Mouse (Mus musculus): ENCODE results near the gene Ptpre. TPM values are rescaled to one million over a fixed set of nuclear protein-coding genes. Genes with fewer than 3 reads are reported as not detected.

Ptpre gene
- polyA plus RNA-seq, 1 experiment = 19.7 TPM

GRCm38 (mm10) chr7:135553550-135553949 lies 16.3 kb downstream of the Ptpre start:
- H3K27me3 ChIP-seq (ENCODE audit: control insufficient read depth, insufficient read depth, low read length) = no peaks in the 10 kb centered on the region; the same call in 1 of the 2 replicates
- TF ChIP-seq POLR2A (IDR thresholded peaks at IDR 0.05; ENCODE audit: control insufficient read depth, extremely low read depth, insufficient read depth, low read length, poor library complexity) (no peak), CTCF (IDR thresholded peaks at IDR 0.05; ENCODE audit: borderline replicate concordance, control insufficient read depth, extremely low read depth, insufficient read depth, low read length, poor library complexity) (no peak)
- DNase-seq = no peak
- WGBS = 49% methylated on average over 3 of the region's 3 CpGs
- no peaks in the 10 kb centered on the region for H3K4me1 ChIP-seq (replicated peaks; ENCODE audit: control insufficient read depth, insufficient read depth, low read length)
- H3K36me3 ChIP-seq (ENCODE audit: control insufficient read depth, insufficient read depth, low read length) = no peaks in the 10 kb centered on the region
- H3K4me3 ChIP-seq (ENCODE audit: control insufficient read depth, insufficient read depth, low read length) = no peak overlapping the region
- H3K27ac ChIP-seq (ENCODE audit: control insufficient read depth, insufficient read depth, low read length) = no peak overlapping the region

DNA sequence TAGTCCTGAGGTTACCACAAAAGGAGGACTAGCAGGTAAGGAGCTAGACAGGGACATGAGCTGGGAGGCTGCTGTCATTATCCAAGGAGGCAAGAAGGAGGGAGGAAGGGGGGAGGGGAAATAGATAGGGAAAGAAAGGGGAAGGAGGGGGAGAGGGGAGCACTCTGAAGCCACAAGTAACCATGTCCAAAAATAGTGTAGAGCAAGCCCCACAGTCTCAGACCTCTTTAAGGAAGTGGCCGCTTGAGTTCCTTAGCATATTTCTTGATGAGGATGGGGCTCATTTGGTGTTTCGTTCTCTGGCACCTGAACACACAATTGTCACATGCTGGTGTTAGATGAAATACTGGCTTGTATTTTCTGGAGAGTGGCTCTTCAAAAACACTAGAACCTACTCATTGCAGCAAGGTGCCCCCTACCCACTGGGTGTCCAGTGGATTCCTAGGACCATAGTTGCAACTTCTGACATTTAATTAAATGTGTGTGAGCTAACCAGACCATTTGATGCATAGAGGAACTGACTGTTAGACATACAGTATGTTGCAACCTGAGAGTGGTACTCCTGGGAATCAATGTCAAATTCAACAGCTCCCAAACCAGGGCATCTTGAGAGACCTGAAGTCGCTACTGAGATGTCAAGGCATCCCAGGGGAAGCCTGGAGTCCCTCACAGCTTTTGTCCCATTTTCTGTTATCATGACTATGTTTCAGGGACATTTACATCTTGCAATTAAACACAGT lies 19.6 kb downstream of the Ptpre start:
- WGBS = 59% methylated on average over 3 of the region's 3 CpGs
- H3K27ac ChIP-seq (ENCODE audit: control insufficient read depth, insufficient read depth, low read length) = no peak overlapping the region

GRCm38 (mm10) chr7:135560280-135560679 lies 23.0 kb downstream of the Ptpre start:
- DNase-seq = no peak
- Histone ChIP-seq H3K27me3 (ENCODE audit: control insufficient read depth, insufficient read depth, low read length) (no peaks in the 10 kb centered on the region; the same call in 1 of the 2 replicates), H3K36me3 (ENCODE audit: control insufficient read depth, insufficient read depth, low read length) (no peaks in the 10 kb centered on the region), H3K4me1 (replicated peaks; ENCODE audit: control insufficient read depth, insufficient read depth, low read length) (no peaks in the 10 kb centered on the region), H3K4me3 (ENCODE audit: control insufficient read depth, insufficient read depth, low read length) (no peak overlapping the region), H3K27ac (ENCODE audit: control insufficient read depth, insufficient read depth, low read length) (no peak overlapping the region)
- WGBS = 87% methylated on average over 1 of the region's 1 CpGs
- TF ChIP-seq CTCF (IDR thresholded peaks at IDR 0.05; ENCODE audit: borderline replicate concordance, control insufficient read depth, extremely low read depth, insufficient read depth, low read length, poor library complexity) (no peak), POLR2A (IDR thresholded peaks at IDR 0.05; ENCODE audit: control insufficient read depth, extremely low read depth, insufficient read depth, low read length, poor library complexity) (no peak)

More for the DNA sequence above, 19.6 kb downstream of the Ptpre start:
- Histone ChIP-seq H3K36me3 (ENCODE audit: control insufficient read depth, insufficient read depth, low read length) (no peaks in the 10 kb centered on the region), H3K4me3 (ENCODE audit: control insufficient read depth, insufficient read depth, low read length) (no peak overlapping the region), H3K27me3 (ENCODE audit: control insufficient read depth, insufficient read depth, low read length) (no peaks in the 10 kb centered on the region; the same call in 1 of the 2 replicates), H3K4me1 (replicated peaks; ENCODE audit: control insufficient read depth, insufficient read depth, low read length) (no peaks in the 10 kb centered on the region)
- TF ChIP-seq POLR2A (IDR thresholded peaks at IDR 0.05; ENCODE audit: control insufficient read depth, extremely low read depth, insufficient read depth, low read length, poor library complexity) = no peak
- no peak for TF ChIP-seq CTCF (IDR thresholded peaks at IDR 0.05; ENCODE audit: borderline replicate concordance, control insufficient read depth, extremely low read depth, insufficient read depth, low read length, poor library complexity)
- DNase-seq = no peak

DNA sequence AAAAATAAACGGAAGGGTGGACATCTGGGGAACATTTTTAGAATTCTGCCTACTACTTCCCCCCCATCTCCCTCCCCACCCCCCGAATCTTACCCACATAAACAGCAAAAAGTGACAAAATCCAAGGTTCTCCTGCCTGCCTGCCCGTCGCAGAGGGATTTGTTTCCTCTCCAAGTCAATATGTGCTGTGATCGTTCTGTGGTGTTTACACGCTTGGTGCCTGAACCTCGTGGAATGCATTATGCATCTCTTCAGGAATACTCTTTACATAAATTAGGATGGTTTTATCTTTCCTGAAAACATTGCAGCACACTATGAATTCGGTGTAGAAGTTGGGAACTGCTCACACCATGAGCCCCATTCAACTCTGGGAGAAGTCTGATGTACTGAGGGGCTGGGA lies 26.7 kb downstream of the Ptpre start:
- no peak for DNase-seq
- H3K4me1 ChIP-seq (replicated peaks; ENCODE audit: control insufficient read depth, insufficient read depth, low read length) = no peaks in the 10 kb centered on the region
- no peaks in the 10 kb centered on the region for H3K27me3 ChIP-seq (ENCODE audit: control insufficient read depth, insufficient read depth, low read length)
- 92% methylated on average over 8 of the region's 8 CpGs for WGBS
- no peak overlapping the region for H3K4me3 ChIP-seq (ENCODE audit: control insufficient read depth, insufficient read depth, low read length)
- no peaks in the 10 kb centered on the region for H3K36me3 ChIP-seq (ENCODE audit: control insufficient read depth, insufficient read depth, low read length)
- TF ChIP-seq POLR2A (IDR thresholded peaks at IDR 0.05; ENCODE audit: control insufficient read depth, extremely low read depth, insufficient read depth, low read length, poor library complexity) (no peak), CTCF (IDR thresholded peaks at IDR 0.05; ENCODE audit: borderline replicate concordance, control insufficient read depth, extremely low read depth, insufficient read depth, low read length, poor library complexity) (no peak)
- no peak overlapping the region for H3K27ac ChIP-seq (ENCODE audit: control insufficient read depth, insufficient read depth, low read length)

GRCm38 (mm10) chr7:135566013-135566412 lies 28.7 kb downstream of the Ptpre start:
- Histone ChIP-seq H3K36me3 (ENCODE audit: control insufficient read depth, insufficient read depth, low read length) (no peaks in the 10 kb centered on the region), H3K4me3 (ENCODE audit: control insufficient read depth, insufficient read depth, low read length) (no peak overlapping the region), H3K4me1 (replicated peaks; ENCODE audit: control insufficient read depth, insufficient read depth, low read length) (no peaks in the 10 kb centered on the region), H3K27me3 (ENCODE audit: control insufficient read depth, insufficient read depth, low read length) (no peaks in the 10 kb centered on the region), H3K27ac (ENCODE audit: control insufficient read depth, insufficient read depth, low read length) (no peak overlapping the region)
- WGBS = 94% methylated on average over 5 of the region's 5 CpGs
- DNase-seq = no peak
- TF ChIP-seq POLR2A (IDR thresholded peaks at IDR 0.05; ENCODE audit: control insufficient read depth, extremely low read depth, insufficient read depth, low read length, poor library complexity) = no peak
- no peak for TF ChIP-seq CTCF (IDR thresholded peaks at IDR 0.05; ENCODE audit: borderline replicate concordance, control insufficient read depth, extremely low read depth, insufficient read depth, low read length, poor library complexity)

- WGBS = 41% methylated on average over 1 of the region's 1 CpGs
- no peak for DNase-seq
- H3K27me3 ChIP-seq (ENCODE audit: control insufficient read depth, insufficient read depth, low read length) = no peaks in the 10 kb centered on the region
- H3K36me3 ChIP-seq (ENCODE audit: control insufficient read depth, insufficient read depth, low read length) = no peaks in the 10 kb centered on the region
- TF ChIP-seq CTCF (IDR thresholded peaks at IDR 0.05; ENCODE audit: borderline replicate concordance, control insufficient read depth, extremely low read depth, insufficient read depth, low read length, poor library complexity) (no peak), POLR2A (IDR thresholded peaks at IDR 0.05; ENCODE audit: control insufficient read depth, extremely low read depth, insufficient read depth, low read length, poor library complexity) (no peak)
- H3K27ac ChIP-seq (ENCODE audit: control insufficient read depth, insufficient read depth, low read length) = no peak overlapping the region
- no peak overlapping the region for H3K4me3 ChIP-seq (ENCODE audit: control insufficient read depth, insufficient read depth, low read length)
- H3K4me1 ChIP-seq (replicated peaks; ENCODE audit: control insufficient read depth, insufficient read depth, low read length) = no peaks in the 10 kb centered on the region
These were observed 30.3 kb downstream of the Ptpre start for GRCm38 (mm10) chr7:135567582-135567981.
